Mouse (Mus musculus) layer of hippocampus, adult 8-10 months (tissue): ENCODE results near the gene Loxl1. TPM values are rescaled to one million over a fixed set of nuclear protein-coding genes. Genes with fewer than 3 reads are reported as not detected.
"Not testable (repeated sequence)": the region's sequence is repeated elsewhere in the genome, so short reads cannot be mapped to it uniquely, and the experiment has no call there.

Experiments
- DNase-seq, 2 experiments: peaks; one replicate each; pipeline ENCODE4 v3.0.0; 2022; ENCODE audit warnings: low spot score in 2 of 2
- total RNA-seq, 4 experiments: library from RNA; stranded (reverse); gene quantifications; 2 replicates each; pipeline ENCODE4 v1.2.4; 2022

The Loxl1 gene
- total RNA-seq, 4 experiments from 2014 or later = 2.6 to 4.2 (median 3.0) TPM

DNA sequence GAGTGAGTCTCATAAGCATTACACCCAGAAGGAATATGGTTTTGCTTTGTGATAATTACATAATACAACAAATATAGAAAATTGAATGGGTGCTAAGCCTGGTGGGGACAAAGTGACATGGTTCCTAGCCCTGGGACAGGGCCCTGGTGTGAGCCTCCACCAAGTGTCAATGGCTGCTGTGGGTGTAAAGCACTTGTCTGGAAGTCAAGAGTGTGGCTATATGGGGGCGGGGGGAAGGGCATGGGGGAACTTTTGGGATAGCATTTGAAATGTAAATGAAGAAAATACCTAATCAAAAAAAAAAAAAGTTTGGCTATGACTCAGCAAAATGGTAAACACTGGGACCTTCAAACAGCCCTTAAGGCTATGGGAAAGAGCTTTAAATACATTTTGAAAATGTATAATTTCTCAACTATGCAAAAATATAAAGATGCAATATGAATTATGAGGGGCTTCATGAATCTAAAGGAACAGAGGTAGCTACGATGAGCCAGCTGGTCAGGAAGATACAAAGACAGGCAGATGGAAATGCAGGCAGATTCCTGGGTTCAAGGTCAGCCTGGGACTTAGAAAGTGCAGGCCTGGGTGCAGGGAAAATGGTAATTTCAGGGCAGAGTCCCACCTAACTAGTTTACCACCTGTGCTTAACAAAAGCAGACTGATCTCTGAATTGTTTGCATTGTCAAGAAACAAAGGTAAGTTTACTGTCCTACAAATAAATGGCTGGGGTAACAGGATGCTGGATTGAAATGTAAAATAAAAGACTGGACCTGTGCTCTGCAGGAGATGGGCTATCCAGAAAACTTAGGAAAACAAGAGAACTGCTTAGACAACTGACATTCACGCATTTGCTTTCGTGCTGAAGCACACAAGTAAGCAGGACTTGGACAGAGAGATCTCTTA lies 33.9 kb downstream of the Loxl1 start:
- no peak for DNase-seq

DNA sequence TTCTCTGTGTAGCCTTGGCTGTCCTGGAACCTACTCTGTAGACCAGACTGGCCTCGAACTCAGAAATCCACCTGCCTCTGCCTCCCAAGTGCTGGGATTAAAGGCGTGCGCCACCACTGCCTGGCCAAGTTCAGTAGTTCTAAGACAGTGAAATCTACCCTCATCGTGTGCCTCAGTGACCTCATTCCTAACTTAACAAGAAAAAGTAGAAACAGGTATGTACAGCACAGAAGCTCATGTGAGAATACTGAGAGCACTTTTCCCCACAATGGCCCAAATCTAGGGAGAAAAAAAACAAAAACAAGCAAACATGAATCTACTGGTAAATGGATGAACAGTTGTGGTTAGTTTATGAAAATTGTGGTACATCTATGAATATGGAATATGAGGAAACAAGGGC lies 34.7 kb downstream of the Loxl1 start:
- DNase-seq = no peak

GRCm38 (mm10) chr9:58276346-58276745 lies 36.6 kb downstream of the Loxl1 start:
- no peak for DNase-seq

DNA sequence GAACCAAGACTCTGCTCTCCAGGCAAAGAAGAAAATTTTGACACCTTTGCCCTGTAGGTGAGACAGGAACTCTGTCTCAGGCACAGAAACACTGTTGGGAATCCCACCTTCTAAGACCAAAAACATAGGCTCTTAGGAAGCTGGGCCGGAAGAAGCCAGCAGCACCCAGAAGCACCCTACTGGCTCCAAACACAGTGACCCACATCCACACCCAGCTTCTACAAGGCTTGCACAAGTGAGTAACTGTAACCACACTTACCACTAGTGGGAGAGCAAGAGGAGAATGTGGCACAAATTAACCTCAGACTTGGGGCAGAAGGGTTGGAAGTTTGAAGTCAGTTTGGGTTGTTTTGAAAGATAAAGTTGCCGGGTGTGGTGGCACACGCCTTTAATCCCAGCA lies 37.2 kb downstream of the Loxl1 start:
- DNase-seq = no peak

- no peak for DNase-seq
Measured at GRCm38 (mm10) chr9:58275115-58275774, 37.7 kb downstream of the Loxl1 start.

DNA sequence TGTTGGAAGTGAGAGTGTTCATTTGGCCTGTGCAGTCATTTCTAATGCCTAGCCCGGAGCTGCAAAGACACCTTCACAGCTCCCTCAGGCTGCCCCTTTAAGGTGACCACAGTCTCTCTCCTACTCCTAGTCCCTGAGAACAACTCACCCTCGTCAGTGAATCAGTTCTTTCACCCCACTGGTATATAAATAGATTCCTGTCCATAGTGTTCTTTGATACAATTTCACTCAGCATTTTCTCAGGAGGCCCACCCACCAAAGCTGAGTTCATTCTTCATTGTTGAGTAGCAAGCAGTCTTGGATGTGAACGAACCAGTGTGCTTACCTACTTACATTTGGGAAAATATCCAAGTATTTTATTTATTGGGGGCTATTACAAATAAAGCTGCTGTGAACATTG lies 38.4 kb downstream of the Loxl1 start:
- no peak for DNase-seq

- DNase-seq = no peak
Measured at GRCm38 (mm10) chr9:58274101-58274604, 38.8 kb downstream of the Loxl1 start.

DNA sequence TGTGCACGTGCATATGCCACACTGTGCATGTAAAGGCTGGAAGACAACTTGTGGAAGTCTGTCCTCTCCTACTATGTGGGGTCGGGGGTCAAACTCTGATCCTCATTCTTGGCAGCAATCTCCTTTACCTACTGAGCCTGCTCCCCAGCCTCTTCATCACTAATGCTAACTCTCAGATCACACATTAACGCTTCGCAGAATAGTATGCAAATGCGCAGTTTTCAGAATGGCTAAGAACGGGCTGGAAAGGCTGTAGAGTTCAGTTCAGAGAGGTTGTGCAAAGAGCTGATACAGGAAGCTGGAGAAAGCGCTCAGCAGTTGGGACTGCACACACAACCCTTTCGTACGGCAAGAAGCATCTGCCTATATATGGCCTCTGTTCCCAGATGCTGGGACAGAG lies 40.1 kb downstream of the Loxl1 start:
- DNase-seq = no peak

GRCm38 (mm10) chr9:58272068-58272541 lies 40.9 kb downstream of the Loxl1 start:
- DNase-seq = no peak

DNA sequence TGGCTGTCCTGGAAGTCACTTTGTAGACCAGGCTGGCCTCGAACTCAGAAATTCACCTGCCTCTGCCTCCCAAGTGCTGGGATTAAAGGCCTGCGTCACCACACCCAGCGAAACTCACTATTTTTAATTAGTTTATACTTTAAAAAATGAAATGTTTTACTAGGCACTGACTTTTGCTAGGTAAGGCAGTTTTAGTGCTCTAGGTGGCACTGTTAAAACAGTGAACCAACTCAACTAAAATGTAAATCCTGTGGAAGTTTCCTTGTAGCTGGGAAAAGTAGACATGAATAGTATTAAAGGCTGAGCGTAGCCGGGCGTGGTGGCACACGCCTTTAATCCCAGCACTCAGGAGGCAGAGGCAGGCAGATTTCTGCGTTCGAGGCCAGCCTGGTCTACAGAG lies 41.4 kb downstream of the Loxl1 start:
- not testable (repeated sequence) for DNase-seq

- DNase-seq = no peak
Measured at GRCm38 (mm10) chr9:58271109-58271508, 41.9 kb downstream of the Loxl1 start.

DNA sequence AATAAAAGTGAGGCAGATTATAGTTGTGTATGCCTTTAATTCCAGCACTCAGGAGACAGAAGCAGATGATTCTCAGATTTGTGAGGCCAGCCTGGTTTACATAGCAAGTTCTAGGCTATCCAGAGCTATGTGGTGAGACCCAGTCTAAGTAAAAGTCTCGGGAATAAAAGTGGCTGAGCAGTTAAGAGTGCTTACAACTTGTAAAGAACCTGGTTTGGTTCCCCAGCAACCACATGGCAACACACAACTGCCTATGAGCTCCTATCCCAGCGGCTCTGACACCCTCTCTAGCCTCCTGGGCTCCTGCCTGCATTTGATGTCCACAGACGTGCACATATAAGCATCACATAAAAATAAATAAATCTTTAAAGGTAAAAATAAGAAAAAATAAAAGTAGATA lies 42.9 kb downstream of the Loxl1 start:
- no peak for DNase-seq

- DNase-seq = peak in 1 of 2 experiments; percentile 33
Measured at GRCm38 (mm10) chr9:58268384-58269313, 44.3 kb downstream of the Loxl1 start.

DNA sequence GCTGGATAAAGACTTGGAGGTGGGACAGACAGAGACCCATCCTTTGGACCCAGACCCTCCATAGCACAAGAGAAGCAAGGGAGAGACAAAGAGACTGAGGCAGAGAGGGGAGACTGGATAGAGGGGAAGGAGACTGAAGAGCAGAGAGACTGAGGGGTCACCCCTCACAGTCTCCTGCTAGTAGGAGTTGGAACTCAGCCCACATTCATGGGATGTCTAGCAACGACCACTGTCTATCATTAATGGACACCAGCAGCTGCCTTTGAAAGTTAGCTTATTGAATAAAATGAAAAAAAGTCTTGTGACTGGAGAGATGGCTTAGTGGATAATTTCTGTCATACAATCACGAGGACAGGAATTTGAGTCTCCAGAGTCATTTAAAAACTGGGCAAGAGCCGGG lies 45.9 kb downstream of the Loxl1 start:
- DNase-seq = no peak

GRCm38 (mm10) chr9:58266571-58267011 lies 46.4 kb downstream of the Loxl1 start:
- no peak for DNase-seq

- no peak for DNase-seq
Measured at GRCm38 (mm10) chr9:58265368-58265767, 47.6 kb downstream of the Loxl1 start.

GRCm38 (mm10) chr9:58262507-58262906 lies 50.5 kb downstream of the Loxl1 start:
- no peak for DNase-seq

DNA sequence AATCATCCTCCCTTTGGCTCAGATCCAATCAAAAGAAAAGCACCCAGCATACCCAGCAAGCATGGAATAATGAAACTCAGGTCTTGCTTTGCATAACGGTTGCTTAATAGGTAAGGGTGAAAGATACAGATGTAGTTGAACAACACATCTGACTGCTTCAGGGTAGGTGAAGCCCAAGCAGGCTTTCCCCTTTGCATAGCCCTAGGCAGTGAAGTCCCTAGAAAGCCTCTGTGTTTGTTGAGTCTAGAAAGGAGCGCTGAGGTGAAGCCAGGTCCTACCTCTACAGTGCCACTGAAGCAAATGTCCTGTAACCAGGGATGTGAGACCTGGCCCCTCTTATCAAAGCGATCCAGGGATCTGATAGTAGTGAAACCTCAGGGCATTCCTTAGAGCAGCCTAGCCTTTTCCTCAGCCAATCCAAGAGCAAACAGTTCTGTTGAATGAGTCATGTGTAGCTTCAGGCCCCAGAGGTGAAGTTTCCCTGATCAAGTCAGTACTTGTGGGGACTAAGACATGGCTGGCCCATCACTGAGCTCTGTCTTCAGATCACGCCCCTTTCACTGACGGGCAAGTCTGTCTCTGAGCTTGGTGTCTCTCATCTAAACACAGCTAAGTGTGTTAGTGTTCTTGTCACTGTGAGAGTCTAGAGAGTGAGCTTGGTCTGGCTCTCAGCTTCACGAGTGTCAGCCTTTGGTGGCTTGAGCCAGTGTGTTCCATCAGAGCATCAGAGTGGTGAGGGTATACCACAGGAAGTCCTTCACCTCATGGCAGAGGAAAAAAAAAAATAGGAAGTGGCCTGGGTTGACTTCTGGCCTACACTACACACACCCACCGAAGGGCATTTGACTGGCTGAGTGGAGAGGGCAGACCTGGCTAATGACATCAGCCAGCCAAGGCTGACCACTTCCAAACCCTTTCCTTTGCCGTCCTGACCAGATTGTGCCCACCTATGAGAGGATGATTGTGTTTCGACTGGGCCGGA lies 57.0 kb downstream of the Loxl1 start:
- no peak for DNase-seq

GRCm38 (mm10) chr9:58255105-58255504 lies 57.9 kb downstream of the Loxl1 start:
- no peak for DNase-seq

GRCm38 (mm10) chr9:58253805-58254122 lies 59.2 kb downstream of the Loxl1 start:
- DNase-seq = not testable (repeated sequence)
